ENCODE assay signal across 12 mouse cellular contexts in the genomic region with DNA sequence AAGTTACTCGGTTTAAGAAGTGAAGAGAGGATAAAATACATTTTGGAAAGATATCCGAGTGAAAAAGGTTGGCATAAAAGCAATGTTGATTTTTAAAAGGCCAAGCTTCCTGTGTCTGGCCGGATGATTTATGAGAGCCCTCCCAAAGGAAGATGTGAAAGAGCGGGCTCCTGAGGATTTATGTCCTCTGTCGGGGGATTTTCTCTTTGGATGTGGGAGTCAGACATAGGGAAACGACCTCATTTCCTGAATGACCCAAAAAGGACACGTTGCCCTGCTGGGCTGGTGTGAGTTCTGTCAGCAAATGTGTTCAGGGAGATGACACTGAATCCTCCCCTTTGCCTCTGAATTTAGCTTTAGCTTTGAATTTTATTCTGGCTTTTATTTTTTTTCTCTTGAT. TPM values are rescaled to one million over a fixed set of nuclear protein-coding genes. Genes with fewer than 3 reads are reported as not detected.
DNase-seq lines count a peak whose midpoint lies in the region; ATAC-seq and TF ChIP-seq lines count a peak whose summit lies in the region.
"Had no signal": no experiment of that assay in that cellular context is flagged by ENCODE, and none has a peak within 500 bp of the region (broad histone marks: within the 10 kb centered on the region; RNA-seq: fewer than 3 reads in every experiment).

No protein-coding gene starts in this region.

- 36% methylated on average over 7 of the region's 7 CpGs for WGBS in liver, embryonic 13.5 days (ENCODE audit: insufficient replicate concordance)
- WGBS in kidney, adult 2 months = 32% methylated on average over 7 of the region's 7 CpGs
- WGBS in neural tube, embryonic 12.5 days = 8% methylated on average over 7 of the region's 7 CpGs
- 42% methylated on average over 7 of the region's 7 CpGs for WGBS in hindbrain, embryonic 13.5 days

- H3K4me2 ChIP-seq in liver, embryonic 13.5 days = 0 out of 2 replicates have a peak overlapping the region, but pooled peaks have one; percentile 2
- H3K4me2 ChIP-seq in neural tube, embryonic 12.5 days (replicated peaks) = peak overlapping the region; percentile 38
- no peak overlapping the region for H3K4me2 ChIP-seq in hindbrain, embryonic 13.5 days
- H3K4me2 ChIP-seq: limb, embryonic 12.5 days had no signal

- H3K9me3 ChIP-seq in liver, embryonic 13.5 days (replicated peaks) = no peaks in the 10 kb centered on the region
- H3K9me3 ChIP-seq in neural tube, embryonic 12.5 days = no peaks in the 10 kb centered on the region
- no peaks in the 10 kb centered on the region for H3K9me3 ChIP-seq in hindbrain, embryonic 13.5 days
- H3K9me3 ChIP-seq: G1E; limb, embryonic 12.5 days had no signal

- no peak for ATAC-seq in liver, embryonic 13.5 days (ENCODE audit: low read depth)
- ATAC-seq in neural tube, embryonic 12.5 days (ENCODE audit: low FRiP score, low read depth) = no peak
- no peak for ATAC-seq in hindbrain, embryonic 13.5 days (ENCODE audit: low FRiP score)
- ATAC-seq: forebrain, embryonic 14.5 days had no signal

- H3K36me3 ChIP-seq in liver, embryonic 13.5 days = no peaks in the 10 kb centered on the region
- H3K36me3 ChIP-seq in kidney, adult 2 months (ENCODE audit: control insufficient read depth, insufficient read depth, low read length) = no peaks in the 10 kb centered on the region
- H3K36me3 ChIP-seq in neural tube, embryonic 12.5 days = no peaks in the 10 kb centered on the region
- no peaks in the 10 kb centered on the region for H3K36me3 ChIP-seq in hindbrain, embryonic 13.5 days

- no peak overlapping the region for H3K9ac ChIP-seq in liver, embryonic 13.5 days
- H3K9ac ChIP-seq in neural tube, embryonic 12.5 days = no peak overlapping the region
- H3K9ac ChIP-seq in hindbrain, embryonic 13.5 days = no peak overlapping the region
- H3K9ac ChIP-seq: limb, embryonic 12.5 days had no signal

- H3K27me3 ChIP-seq in liver, embryonic 13.5 days = no peaks in the 10 kb centered on the region
- no peaks in the 10 kb centered on the region for H3K27me3 ChIP-seq in kidney, adult 2 months (replicated peaks; ENCODE audit: control insufficient read depth, insufficient read depth, low read length)
- H3K27me3 ChIP-seq in neural tube, embryonic 12.5 days (replicated peaks) = no peaks in the 10 kb centered on the region
- H3K27me3 ChIP-seq in hindbrain, embryonic 13.5 days = no peaks in the 10 kb centered on the region
- H3K27me3 ChIP-seq: limb, embryonic 12.5 days had no signal

- peaks cover 85% of the 10 kb centered on the region for H3K4me1 ChIP-seq in liver, embryonic 13.5 days (replicated peaks)
- H3K4me1 ChIP-seq in kidney, adult 2 months (ENCODE audit: control insufficient read depth, insufficient read depth, low read length) = peaks cover 43% of the 10 kb centered on the region
- H3K4me1 ChIP-seq in neural tube, embryonic 12.5 days = peaks cover 74% of the 10 kb centered on the region
- peaks cover 68% of the 10 kb centered on the region for H3K4me1 ChIP-seq in hindbrain, embryonic 13.5 days (replicated peaks)

- 0 out of 2 replicates have a peak overlapping the region, but pooled peaks have one; percentile 15 for H3K27ac ChIP-seq in liver, embryonic 13.5 days
- H3K27ac ChIP-seq in kidney, adult 2 months (ENCODE audit: insufficient read depth, low read depth, low read length) = no peak overlapping the region
- no peak overlapping the region for H3K27ac ChIP-seq in neural tube, embryonic 12.5 days
- no peak overlapping the region for H3K27ac ChIP-seq in hindbrain, embryonic 13.5 days
- H3K27ac ChIP-seq: layer of hippocampus, adult 2 months; limb, embryonic 12.5 days had no signal

- no peak for TF ChIP-seq CTCF in kidney, adult 2 months (conservative IDR thresholded peaks at IDR 0.05; ENCODE audit: insufficient read depth, insufficient read length, low read depth, low read length)

- DNase-seq in liver, embryonic 13.5 days = no peak
- DNase-seq in liver = no peak
- DNase-seq in embryo, embryonic 10 days (ENCODE audit: low spot score) = peak; percentile 66
- DNase-seq in kidney, adult 2 months = peak; percentile 81
- DNase-seq in urinary bladder, postnatal 25 days (ENCODE audit: low spot score) = no peak
- DNase-seq: midbrain, embryonic 14.5 days had no signal

- no peak overlapping the region for H3K4me3 ChIP-seq in liver, embryonic 13.5 days (replicated peaks)
- H3K4me3 ChIP-seq in kidney, adult 2 months (ENCODE audit: insufficient read depth, low read depth, low read length) = no peak overlapping the region
- no peak overlapping the region for H3K4me3 ChIP-seq in neural tube, embryonic 12.5 days
- H3K4me3 ChIP-seq in hindbrain, embryonic 13.5 days = no peak overlapping the region
- H3K4me3 ChIP-seq: layer of hippocampus, adult 2 months; limb, embryonic 12.5 days had no signal

- TF ChIP-seq POLR2A in kidney, adult 2 months (IDR thresholded peaks at IDR 0.05; ENCODE audit: low read depth, low read length) = no peak

RNA-seq across cellular contexts. Expression of gene Etv6, which starts 8.0 kb away (rescaled TPM):
- polyA plus RNA-seq in liver, embryonic 13.5 days (2015; fragmentation: Nextera tagmentation; extraction: Ambion mirVana) = 3.5 and 4.6 TPM in 2 replicates
- polyA plus RNA-seq in kidney, adult 2 months (2012; rRNA removed) = 16.3 and 22.6 TPM in 2 replicates
- 10.9 and 13.1 TPM in 2 replicates for polyA plus RNA-seq in neural tube, embryonic 12.5 days (2016; fragmentation: Nextera tagmentation; extraction: Ambion mirVana)
- polyA plus RNA-seq in hindbrain, embryonic 13.5 days (2015; fragmentation: Nextera tagmentation; extraction: Ambion mirVana) = 5.9 and 6.4 TPM in 2 replicates

Comparison
In these comparisons a context has a peak if more than half of its experiments do, and no peak if none do; other contexts are left out.
1. DNase-seq: peak in embryo, embryonic 10 days (single experiment) and kidney, adult 2 months (single experiment); none in liver, embryonic 13.5 days (single experiment), liver (single experiment) and urinary bladder, postnatal 25 days (single experiment).